Mouse (Mus musculus) WW6 (cell line): ENCODE data around the gene March6.

Experiments used
- DNase-seq: peaks from one replicate; pipeline ENCODE4 v3.0.0-alpha.2; 2013; ENCODE audit warnings: low read depth, low spot score

Gene March6

DNA sequence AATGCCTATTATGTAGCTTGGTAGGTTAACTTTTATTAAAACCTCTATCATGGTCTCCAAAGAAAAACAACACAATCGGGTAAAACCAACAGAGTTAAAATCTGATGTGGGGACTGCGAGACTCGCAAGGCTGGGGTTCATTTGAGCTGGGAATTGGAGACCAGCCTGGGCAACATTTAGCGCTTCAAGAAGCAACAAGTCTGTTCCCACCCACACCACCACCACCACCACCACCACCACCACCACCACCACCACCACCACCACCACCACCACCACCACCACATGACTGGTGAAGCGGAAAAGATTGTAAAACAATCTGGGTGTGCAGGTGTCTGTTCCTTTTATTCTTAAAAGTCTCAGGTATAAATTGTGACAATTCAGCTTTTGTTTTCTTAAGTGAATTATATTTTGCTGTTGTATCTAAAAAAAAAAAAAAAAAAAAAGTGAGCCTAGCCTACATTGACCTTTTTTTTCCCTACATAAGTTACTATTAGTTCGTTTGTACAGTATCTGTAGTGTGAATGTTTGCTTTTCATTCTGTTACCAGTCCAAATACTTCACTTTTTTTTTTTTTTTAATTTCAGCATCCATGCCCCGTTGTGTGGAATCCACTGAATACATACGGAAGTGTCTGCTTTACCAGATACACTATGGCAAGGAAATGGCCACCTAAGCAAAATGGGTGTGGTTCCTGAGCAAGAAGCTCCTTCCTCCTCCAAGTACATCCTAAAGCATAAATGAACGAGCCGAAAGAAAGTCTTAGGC, 76.6 kb downstream of the March6 start:
- DNase-seq: no peak

DNA sequence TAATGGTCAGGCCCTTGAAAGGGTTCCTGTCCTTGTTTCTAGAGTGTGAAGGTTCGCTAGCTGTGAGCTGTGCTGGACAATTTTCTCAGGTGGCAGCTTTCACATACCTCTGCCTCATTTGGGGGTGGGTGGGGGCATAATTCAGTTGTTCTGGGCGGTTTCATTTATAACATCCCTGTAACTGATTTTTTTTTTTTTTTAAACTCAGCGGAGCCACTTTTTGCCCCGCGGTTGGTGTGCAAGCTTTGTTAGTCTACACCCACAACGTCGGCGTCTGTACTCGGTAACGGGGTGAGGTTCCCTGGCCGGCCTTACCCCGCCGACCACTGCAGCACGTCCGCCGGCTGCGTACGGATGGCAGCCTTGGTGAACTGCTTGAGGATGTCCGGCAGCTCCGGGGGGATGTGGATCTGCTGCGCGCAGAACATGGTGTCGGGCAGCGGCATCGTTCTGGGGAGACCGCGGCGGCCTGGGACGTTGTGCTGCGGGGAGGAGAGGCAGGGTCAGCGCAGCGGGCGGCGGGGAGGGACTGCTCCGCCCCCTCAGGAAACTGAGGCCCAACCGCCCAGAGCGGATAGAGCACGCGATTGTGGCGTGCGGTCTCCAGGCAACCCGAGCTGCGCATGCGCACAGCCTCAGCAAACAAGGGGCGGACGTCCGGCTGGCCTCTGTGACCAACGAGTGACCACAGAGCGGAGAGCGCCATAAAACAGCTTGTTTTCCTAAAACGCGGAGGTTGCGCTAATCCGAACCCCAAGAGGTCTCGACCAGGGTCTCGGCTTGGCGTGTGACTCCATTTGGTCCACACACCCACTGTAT, 77.5 kb downstream of the March6 start, which contains the start of gene Ropn1l:
Ropn1l (minus strand) TSS at position 640 of the 819 bp plus-strand sequence.
- peak; percentile 40 for DNase-seq

GRCm38 (mm10) chr15:31452336-31453097, 78.3 kb downstream of the March6 start:
- no peak for DNase-seq

GRCm38 (mm10) chr15:31449772-31450171, 81.1 kb downstream of the March6 start:
- DNase-seq: no peak

DNA sequence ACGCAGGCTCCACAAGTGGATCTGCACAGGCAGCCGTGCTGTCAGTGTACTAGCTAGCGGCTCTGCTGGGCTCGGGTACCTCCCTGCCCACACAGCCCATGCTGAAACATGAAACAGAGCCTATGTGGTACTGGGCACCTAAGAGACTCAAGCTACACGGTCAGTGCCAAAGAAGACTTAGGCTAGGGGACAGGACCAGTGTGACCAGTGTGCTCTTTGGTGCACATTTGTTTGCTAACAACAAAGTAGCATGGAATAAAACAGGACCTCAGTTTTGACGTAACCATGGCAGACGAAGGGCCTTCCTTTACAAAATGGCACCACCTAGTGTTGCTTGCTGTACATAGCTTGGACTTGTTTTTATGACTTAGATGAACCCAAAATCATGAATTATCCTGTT, 83.7 kb downstream of the March6 start:
- no peak for DNase-seq

DNA sequence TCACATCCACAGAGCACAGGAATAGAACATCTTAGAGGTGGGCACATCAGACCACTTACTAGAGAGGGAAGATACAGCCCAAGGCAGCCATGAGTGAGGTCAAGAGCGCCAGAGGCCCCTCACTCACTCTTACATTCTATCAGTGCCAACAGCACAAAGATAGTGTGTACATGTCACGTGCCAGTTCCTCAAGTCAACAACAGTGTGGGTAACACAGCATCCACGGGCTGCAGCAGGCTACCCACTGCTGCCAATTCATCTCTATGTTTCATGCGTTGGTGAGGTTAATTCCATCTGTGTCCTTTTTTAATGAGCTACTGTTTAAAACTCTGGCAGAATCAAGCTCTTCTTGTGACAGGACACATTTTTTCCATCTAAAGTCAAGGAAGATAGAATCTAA, 88.2 kb downstream of the March6 start:
- DNase-seq: no peak

DNA sequence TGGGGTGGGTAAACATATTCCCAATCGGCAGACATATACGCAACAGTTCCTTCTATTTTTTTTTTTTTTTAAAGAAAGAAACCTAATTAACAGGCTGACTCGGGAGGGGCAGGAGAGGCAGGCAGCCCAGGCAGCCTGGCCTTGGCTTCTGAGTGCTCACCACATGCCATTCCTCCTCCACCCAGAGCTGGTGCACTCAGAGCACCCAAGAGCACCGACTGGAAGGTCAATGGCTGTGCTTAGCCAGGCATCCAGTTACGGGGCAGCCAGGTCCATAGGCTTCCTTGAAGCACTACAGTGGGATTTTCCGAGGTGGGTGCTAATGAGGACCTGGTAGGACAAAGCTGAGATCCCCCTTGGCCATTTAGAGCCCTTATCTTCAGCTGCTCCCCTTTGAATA, 88.9 kb downstream of the March6 start:
- DNase-seq: no peak

GRCm38 (mm10) chr15:31436811-31437210, 94.0 kb downstream of the March6 start:
- no peak for DNase-seq

GRCm38 (mm10) chr15:31436083-31436482, 94.8 kb downstream of the March6 start:
- no peak for DNase-seq

DNA sequence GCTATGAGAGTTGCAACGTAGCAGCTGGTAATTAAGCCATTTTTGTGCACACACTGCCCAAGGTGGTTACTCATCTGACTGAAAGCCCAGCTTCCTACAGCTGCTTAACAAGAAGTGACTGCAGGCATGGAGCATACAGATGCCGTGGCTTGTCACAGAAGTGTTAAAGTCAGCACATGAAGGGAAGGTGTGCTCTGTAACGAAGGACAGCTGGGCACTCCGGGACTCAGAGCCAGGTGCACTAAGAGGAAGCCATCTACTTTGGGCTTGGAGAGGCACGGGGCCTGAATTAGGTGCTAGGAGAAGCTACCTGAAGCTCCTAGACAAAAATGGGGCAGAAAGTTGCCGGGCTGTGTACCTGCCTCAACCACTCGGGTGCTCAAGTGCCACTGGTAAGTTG, 97.1 kb downstream of the March6 start:
- DNase-seq: no peak

- DNase-seq: no peak
These were observed 99.0 kb downstream of the March6 start for GRCm38 (mm10) chr15:31431847-31432246.

DNA sequence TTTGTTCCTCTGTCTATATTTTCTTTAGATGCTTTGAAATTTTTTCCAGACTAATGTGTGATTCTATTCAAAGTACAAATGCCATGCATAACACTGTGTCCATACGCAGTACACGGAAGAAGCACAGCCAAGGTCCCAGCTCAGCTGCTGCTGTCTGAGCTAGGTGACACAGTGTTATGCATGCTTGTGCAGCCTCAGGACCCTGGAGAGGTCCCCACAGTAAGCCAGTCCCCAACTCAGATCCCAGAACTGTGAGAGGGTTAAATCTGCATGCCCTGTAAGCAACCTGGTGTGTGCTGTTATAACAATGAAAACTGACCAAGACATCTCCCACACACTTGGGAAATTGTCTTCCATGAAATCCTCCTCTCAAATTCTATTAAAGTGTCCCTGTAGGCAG, 100.8 kb downstream of the March6 start:
- DNase-seq: no peak

- DNase-seq: no peak
These were observed 101.4 kb downstream of the March6 start for GRCm38 (mm10) chr15:31429429-31429828.

- no peak for DNase-seq
These were observed 102.3 kb downstream of the March6 start for GRCm38 (mm10) chr15:31428571-31428970.

DNA sequence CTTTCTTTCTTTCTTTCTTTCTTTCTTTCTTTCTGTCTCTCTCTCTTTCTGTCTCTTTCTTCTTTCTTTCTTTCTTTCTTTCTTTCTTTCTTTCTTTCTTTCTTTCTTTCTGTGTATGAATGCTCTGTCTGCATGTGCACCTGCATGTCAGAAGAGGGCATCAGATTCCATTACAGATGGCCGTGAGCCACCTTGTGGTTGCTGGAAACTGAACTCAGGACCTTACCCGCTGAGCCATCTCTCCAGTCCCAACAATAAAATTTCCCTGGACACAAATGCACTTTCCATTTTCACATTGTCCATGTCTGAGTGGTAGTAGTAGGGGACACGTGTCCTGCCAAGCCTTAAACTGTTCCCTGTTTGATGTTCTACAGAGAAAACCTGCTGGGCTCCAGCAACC, 103.5 kb downstream of the March6 start:
- DNase-seq: no peak

DNA sequence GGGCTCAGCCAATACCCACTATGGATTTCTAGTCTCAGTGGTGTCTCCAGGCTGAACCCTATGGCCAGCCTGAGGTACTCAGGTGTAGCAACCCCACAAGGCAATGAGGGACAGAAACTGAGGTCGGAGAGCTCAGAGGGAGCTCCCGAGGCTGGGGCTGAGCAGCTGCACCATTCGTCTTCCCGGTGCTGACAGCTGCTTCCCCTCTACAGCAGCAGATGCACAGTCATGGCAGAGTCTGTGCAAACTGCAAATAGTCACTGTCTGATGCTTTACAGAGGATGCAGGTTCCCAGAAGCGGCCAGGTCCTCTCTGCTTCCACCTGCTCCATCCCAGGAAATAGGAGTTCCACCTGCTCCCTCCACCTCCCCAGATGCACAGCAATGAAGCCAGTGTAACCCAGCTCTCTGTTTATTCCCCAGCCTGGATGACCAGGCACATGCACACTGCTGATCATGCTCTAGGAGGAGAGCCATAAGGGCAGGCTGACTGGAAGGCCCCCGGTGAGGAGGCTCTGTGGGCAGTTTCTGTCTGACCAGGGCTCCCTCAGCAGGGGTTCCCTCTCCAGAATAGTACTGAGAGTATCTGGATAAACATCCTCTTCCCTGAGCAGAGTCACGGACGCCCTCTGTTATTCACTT, 104.7 kb downstream of the March6 start:
- DNase-seq: no peak

GRCm38 (mm10) chr15:31422649-31423369, 108.0 kb downstream of the March6 start:
- DNase-seq: no peak

- no peak for DNase-seq
These were observed 111.8 kb downstream of the March6 start for GRCm38 (mm10) chr15:31419037-31419436.

DNA sequence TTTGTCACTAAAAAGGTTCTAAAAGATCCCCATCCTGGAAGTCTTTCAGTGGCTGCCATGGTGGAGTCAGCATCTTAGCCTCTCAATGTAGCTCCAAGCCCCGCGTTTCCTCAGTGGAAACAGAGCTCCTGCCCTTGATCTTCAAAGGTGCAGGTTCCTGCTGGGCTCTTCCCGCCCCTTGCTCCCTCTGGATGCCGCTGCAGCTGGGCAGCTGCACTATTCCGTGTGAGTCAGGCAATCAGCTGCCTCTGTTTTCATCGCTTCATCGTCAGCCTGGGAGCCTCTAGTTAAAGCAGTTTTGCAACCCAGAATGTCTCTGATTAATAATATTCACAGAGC, 112.2 kb downstream of the March6 start:
- DNase-seq: no peak

- DNase-seq: no peak
These were observed 112.8 kb downstream of the March6 start for GRCm38 (mm10) chr15:31417796-31418685.
